Mouse (Mus musculus) left cerebral cortex, adult 8-10 months (tissue): Measurements from ENCODE around the gene Actn3. TPM values are rescaled to one million over a fixed set of nuclear protein-coding genes. Genes with fewer than 3 reads are reported as not detected.
"Not testable (repeated sequence)": the region's sequence is repeated elsewhere in the genome, so short reads cannot be mapped to it uniquely, and the experiment has no call there.

Source experiments
- DNase-seq, 2 experiments: peaks; one replicate each; pipeline ENCODE4 v3.0.0; 2022; ENCODE audit warnings: low spot score in 2 of 2
- total RNA-seq, 4 experiments: library from RNA; stranded (reverse); gene quantifications; 2 replicates each; pipeline ENCODE4 v1.2.4; 2022

The Actn3 gene
- total RNA-seq, 4 experiments from 2014 or later: 1.2 to 5.7 (median 3.2) TPM

DNA sequence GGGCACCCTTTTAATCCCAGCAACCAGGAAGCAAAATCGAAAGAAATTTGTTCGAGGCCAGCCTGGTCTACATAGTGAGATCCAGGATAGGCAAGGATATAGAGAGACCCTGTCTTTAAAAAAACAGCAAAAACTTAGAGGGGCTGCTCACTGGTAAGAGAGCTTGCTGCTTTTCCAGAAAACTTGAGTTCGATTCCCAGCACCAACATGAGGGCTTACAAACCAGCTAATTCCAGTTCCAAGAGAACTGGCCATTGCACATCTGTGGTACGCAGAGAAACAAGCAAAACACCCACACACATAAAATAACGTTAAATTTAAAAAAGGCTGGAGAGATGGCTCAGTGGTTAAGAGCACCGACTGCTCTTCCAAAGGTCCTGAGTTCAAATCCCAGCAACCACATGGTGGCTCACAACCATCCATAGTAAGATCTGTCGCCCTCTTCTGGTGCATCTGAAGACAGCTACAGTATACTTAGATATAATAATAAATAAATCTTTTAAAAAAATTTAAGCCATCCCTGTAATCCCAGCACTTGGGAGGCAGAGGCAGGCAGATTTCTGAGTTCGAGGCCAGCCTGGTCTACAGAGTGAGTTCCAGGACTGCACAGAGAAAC lies 65.3 kb downstream of the Actn3 start:
- DNase-seq: not testable (repeated sequence)

DNA sequence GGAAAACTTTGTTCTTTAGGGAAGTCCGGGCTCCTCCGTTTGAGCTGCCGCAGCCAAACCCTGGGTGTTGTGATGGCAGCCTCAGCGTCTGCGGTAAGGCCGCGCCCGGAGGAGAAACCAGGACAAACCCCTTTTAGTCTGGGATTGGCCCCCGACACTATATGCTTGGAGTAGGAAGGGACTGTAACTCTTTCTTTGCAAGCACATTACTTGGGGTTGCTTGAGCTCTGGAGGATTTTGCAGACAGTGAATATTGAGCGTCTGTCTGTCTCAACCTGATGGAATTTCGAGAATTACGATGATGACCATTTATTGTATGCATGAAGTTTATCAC lies 65.8 kb downstream of the Actn3 start:
- DNase-seq: no peak

Other genes starting within 250 kb of the Actn3 start
- 1 to 10 TPM; 1.4 to 4.5 (median 2.2) TPM for gene Gm960, start 179.2 kb downstream of the Actn3 start, total RNA-seq
- 100 to 1,000 TPM; 453 to 534 (median 492) TPM for gene Sptbn2, start 166.7 kb downstream of the Actn3 start, total RNA-seq
- 10 to 100 TPM; 15.0 to 17.9 (median 16.4) TPM for gene Rbm4b, start 121.4 kb downstream of the Actn3 start, total RNA-seq
- 100 to 1,000 TPM in 1 of 4 experiments, 10 to 100 TPM in 3; 84.7 to 114 (median 94.1) TPM for gene Rbm4, start 84.0 kb downstream of the Actn3 start, total RNA-seq
- gene Gm21992, start 66.3 kb downstream of the Actn3 start, total RNA-seq: 10 to 100 TPM; 25.1 to 31.9 (median 29.8) TPM
- 10 to 100 TPM; 33.9 to 49.3 (median 43.7) TPM for gene Rbm14, start 66.3 kb downstream of the Actn3 start, total RNA-seq
- 10 to 100 TPM; 30.1 to 35.8 (median 33.5) TPM for gene Ccs, start 38.6 kb downstream of the Actn3 start, total RNA-seq
- gene Ccdc87, start 38.5 kb downstream of the Actn3 start, total RNA-seq: 1 to 10 TPM; 2.3 to 3.1 (median 2.6) TPM
- gene Ctsf, start 22.8 kb downstream of the Actn3 start, total RNA-seq: 100 to 1,000 TPM; 107 to 126 (median 122) TPM
- gene Zdhhc24, start 759 bp upstream of the Actn3 start, total RNA-seq: 10 to 100 TPM; 22.4 to 30.1 (median 23.7) TPM
- gene Bbs1, start 28.7 kb upstream of the Actn3 start, total RNA-seq: 10 to 100 TPM; 32.5 to 38.2 (median 36.5) TPM
- gene Dpp3, start 50.4 kb upstream of the Actn3 start, total RNA-seq: 10 to 100 TPM; 39.2 to 45.0 (median 41.7) TPM
- 10 to 100 TPM; 25.3 to 33.8 (median 30.9) TPM for gene Peli3, start 65.2 kb upstream of the Actn3 start, total RNA-seq
- gene Mrpl11, start 84.2 kb upstream of the Actn3 start, total RNA-seq: 10 to 100 TPM; 57.1 to 61.5 (median 59.4) TPM
- 10 to 100 TPM in 1 of 4 experiments, 1 to 10 TPM in 3; 6.2 to 16.4 (median 7.4) TPM for gene Npas4, start 112.4 kb upstream of the Actn3 start, total RNA-seq
- gene Slc29a2, start 146.0 kb upstream of the Actn3 start, total RNA-seq: 10 to 100 TPM; 11.6 to 17.6 (median 13.5) TPM
- 100 to 1,000 TPM; 129 to 141 (median 138) TPM for gene B4gat1, start 160.9 kb upstream of the Actn3 start, total RNA-seq
- gene AC124502.3, start 161.0 kb upstream of the Actn3 start, total RNA-seq: 1 to 10 TPM; 3.2 to 6.4 (median 4.7) TPM
- 10 to 100 TPM; 23.7 to 29.7 (median 25.4) TPM for gene Brms1, start 163.4 kb upstream of the Actn3 start, total RNA-seq
- gene Rin1, start 172.6 kb upstream of the Actn3 start, total RNA-seq: 10 to 100 TPM; 72.9 to 88.1 (median 78.2) TPM
- 1 to 10 TPM; 5.3 to 6.6 (median 6.1) TPM for gene Cd248, start 190.2 kb upstream of the Actn3 start, total RNA-seq
- gene Tmem151a, start 207.6 kb upstream of the Actn3 start, total RNA-seq: 100 to 1,000 TPM; 135 to 156 (median 139) TPM
- 10 to 100 TPM; 25.3 to 31.3 (median 28.6) TPM for gene Yif1a, start 210.6 kb upstream of the Actn3 start, total RNA-seq
- gene Cnih2, start 220.6 kb upstream of the Actn3 start, total RNA-seq: 100 to 1,000 TPM; 172 to 193 (median 184) TPM
- gene Rab1b, start 229.2 kb upstream of the Actn3 start, total RNA-seq: 100 to 1,000 TPM; 146 to 171 (median 156) TPM
- 100 to 1,000 TPM; 237 to 265 (median 247) TPM for gene Klc2, start 240.7 kb upstream of the Actn3 start, total RNA-seq